Mouse (Mus musculus): ENCODE data around the gene Ccdc33. TPM values are rescaled to one million over a fixed set of nuclear protein-coding genes. Genes with fewer than 3 reads are reported as not detected.

Ccdc33 gene
- polyA plus RNA-seq (2017; shearing (Covaris generic)), result not detected

DNA sequence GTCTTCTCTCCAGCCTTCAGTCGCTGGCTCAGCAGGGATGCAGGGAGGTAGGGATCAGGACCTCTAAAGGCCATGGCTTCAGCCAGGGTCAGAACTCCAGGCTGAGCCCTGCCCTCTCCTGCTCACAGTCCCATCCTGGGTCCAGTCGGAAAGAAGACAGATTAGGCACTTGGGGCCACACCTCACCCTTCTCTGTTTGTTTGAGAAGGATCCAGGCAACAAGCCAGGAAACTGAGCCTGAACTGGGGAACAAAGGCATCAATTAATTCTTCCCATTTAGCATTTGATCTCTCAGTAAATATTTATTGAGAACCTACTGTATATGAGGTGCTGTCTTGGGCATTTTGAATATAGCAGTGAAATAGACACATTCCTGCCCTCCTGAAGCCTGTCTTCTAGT lies at the start of gene Ccdc33:
Gene Ccdc33, minus strand, starts transcription at position 153 of the 400 bp plus-strand sequence.

DNA sequence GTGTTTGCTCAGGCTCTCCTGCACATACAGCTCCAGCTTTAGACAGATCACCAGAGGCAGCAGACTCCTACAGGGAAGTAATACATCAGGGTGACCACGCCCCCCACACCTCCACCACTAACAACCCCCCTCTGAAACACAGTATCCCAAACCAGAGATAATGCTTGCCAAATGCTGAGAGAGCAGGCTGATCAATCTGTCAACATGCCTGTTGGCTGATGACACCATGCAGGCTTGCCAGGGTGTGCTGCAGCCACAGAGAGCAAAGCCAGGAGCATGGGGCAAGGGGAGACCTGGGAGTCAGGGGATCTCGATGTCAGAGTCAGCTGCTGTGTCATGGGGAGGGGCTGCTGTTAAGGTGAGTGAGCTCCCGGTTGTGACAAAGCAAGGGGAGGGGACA lies 55.1 kb downstream of the Ccdc33 start, which contains the start of gene Stra6:
Gene Stra6, plus strand, starts transcription at position 258 of the 400 bp plus-strand sequence.

GRCm38 (mm10) chr9:58005753-58006461 lies 112.7 kb downstream of the Ccdc33 start, which contains the start of gene Cyp11a1:
TSS of gene Cyp11a1 (plus strand) at chr9:58006411.

Other genes starting within 250 kb of the Ccdc33 start
- 10 to 100 TPM; 93.8 to 99.9 TPM for gene Ubl7, start 207.8 kb downstream of the Ccdc33 start, polyA plus RNA-seq (2017; shearing (Covaris generic))
- under 1 TPM; 0.13 to 0.54 TPM for gene Sema7a, start 178.7 kb downstream of the Ccdc33 start, polyA plus RNA-seq (2017; shearing (Covaris generic))
- 1 to 10 TPM in 1 of 2 experiments, not detected in 1; 1.2 TPM for gene Cyp11a1, start 112.4 kb downstream of the Ccdc33 start, polyA plus RNA-seq (2017; shearing (Covaris generic))
- gene Stra6, start 55.0 kb downstream of the Ccdc33 start, polyA plus RNA-seq (2017; shearing (Covaris generic)), result 1 to 10 TPM; 3.0 to 3.3 TPM
- gene Islr, start 85.5 kb upstream of the Ccdc33 start, polyA plus RNA-seq (2017; shearing (Covaris generic)), result 1 to 10 TPM in 1 of 2 experiments, under 1 TPM in 1; 0.10 to 1.7 TPM
- 1 to 10 TPM in 1 of 2 experiments, not detected in 1; 1.0 TPM for gene Islr2, start 85.5 kb upstream of the Ccdc33 start, polyA plus RNA-seq (2017; shearing (Covaris generic))
- 10 to 100 TPM; 53.2 to 66.0 TPM for gene Pml, start 131.0 kb upstream of the Ccdc33 start, polyA plus RNA-seq (2017; shearing (Covaris generic))
- 10 to 100 TPM; 26.7 to 27.0 TPM for gene Stoml1, start 134.3 kb upstream of the Ccdc33 start, polyA plus RNA-seq (2017; shearing (Covaris generic))
- under 1 TPM; 0.12 to 0.31 TPM for gene Loxl1, start 194.4 kb upstream of the Ccdc33 start, polyA plus RNA-seq (2017; shearing (Covaris generic))

All from inflammation-experienced regulatory T-cells (primary cell).